Mouse (Mus musculus) heart, adult 2 months (tissue): ENCODE results near the gene Mitf. TPM values are rescaled to one million over a fixed set of nuclear protein-coding genes. Genes with fewer than 3 reads are reported as not detected.

Experiments
- DNase-seq, 2 experiments: peaks; one replicate each; pipeline ENCODE4 v3.0.0; 2021
- H3K27ac ChIP-seq: fragments of 200-600 bp; 2 replicates; pipeline ENCODE4 v1.8.1; 2022
- H3K27me3 ChIP-seq: fragments of 200-500 bp; 2 replicates; pipeline ENCODE4 v1.6.1; 2012; ENCODE audit warnings: mild to moderate bottlenecking, low read length, inconsistent platforms, mixed read lengths; ENCODE audit not compliant: control insufficient read depth, insufficient read depth
- H3K36me3 ChIP-seq: fragments of 200-500 bp; 2 replicates; pipeline ENCODE4 v1.6.1; 2012; ENCODE audit warnings: low read length, inconsistent platforms; ENCODE audit not compliant: control insufficient read depth, insufficient read depth
- H3K4me1 ChIP-seq: fragments of 200-500 bp; 2 replicates; pipeline ENCODE4 v1.6.1; 2011; ENCODE audit warnings: low read length; ENCODE audit not compliant: control insufficient read depth, insufficient read depth
- H3K4me3 ChIP-seq: fragments of 200-600 bp; 2 replicates; pipeline ENCODE4 v1.8.1; 2022
- H3K79me2 ChIP-seq: fragments of 200-500 bp; replicated peaks from 2 replicates; pipeline ENCODE4 v1.6.1; 2012; ENCODE audit warnings: mild to moderate bottlenecking, inconsistent platforms, low read length, moderate library complexity, mixed read lengths; ENCODE audit not compliant: control insufficient read depth, insufficient read depth
- H3K9ac ChIP-seq: fragments of 200-500 bp; 2 replicates; pipeline ENCODE4 v1.6.1; 2012; ENCODE audit warnings: low read depth, mild to moderate bottlenecking, control low read depth, inconsistent platforms, low read length, mixed read lengths
- CTCF ChIP-seq: fragments of 200-600 bp; IDR thresholded peaks from 2 replicates; pipeline ENCODE4 v1.8.1; 2022; ENCODE audit warnings: antibody characterized with exemption, mild to moderate bottlenecking, moderate library complexity
- EP300 ChIP-seq: fragments of 200-500 bp; IDR thresholded peaks from 2 replicates; pipeline ENCODE4 v1.6.1; 2011; ENCODE audit warnings: low read depth, low read length, control low read depth; ENCODE audit not compliant: insufficient read depth
- POLR2A ChIP-seq: fragments of 200-500 bp; IDR thresholded peaks from 2 replicates; pipeline ENCODE4 v1.6.1; 2011; ENCODE audit warnings: mild to moderate bottlenecking, low read depth, low read length, control low read depth; ENCODE audit not compliant: insufficient read depth
- WGBS: fragments of 180-500 bp; shearing (Covaris S2); methylation state at CpG from one replicate; pipeline ENCODE4 v1.1.7; 2018; 5-methylcytosine and 5-hydroxymethylcytosine counted together
- intact Hi-C: fragments of 180-260 bp; cut with DNase I; formaldehyde crosslinking; loops from one replicate; pipeline ENCODE4 v1.15.1; 2025
- polyA plus RNA-seq: library from polyadenylated mRNA; depleted of rRNA; stranded (reverse); fragments of >200 nt; gene quantifications from 2 replicates; pipeline ENCODE4 v1.2.3, GENCODE M21; 2012
- total RNA-seq, 2 experiments: library from RNA; stranded (reverse); gene quantifications; 2 replicates each; pipeline ENCODE4 v1.2.3; 2021

The Mitf gene
- total and polyA plus RNA-seq, 3 experiments: 23.4 to 68.3 (median 50.6) TPM

DNA sequence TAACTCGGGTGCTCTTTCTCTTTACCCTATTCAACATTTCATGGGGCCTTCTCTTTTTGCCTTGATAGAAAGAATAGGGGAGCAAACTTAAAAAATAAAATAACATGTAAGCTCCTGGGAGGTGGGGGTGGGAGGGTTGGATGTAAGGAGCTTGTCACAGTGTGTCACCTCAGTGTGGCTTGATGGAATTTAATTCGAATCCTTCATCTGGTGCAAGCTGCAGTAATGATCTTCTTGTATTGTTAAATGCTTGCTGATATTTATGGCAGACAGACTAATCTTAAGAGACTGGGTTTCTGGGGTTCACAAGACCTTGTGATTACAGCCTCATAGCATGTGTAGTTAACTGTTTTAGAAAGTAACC, 144.0 kb downstream of the Mitf start:
- WGBS: 74% methylated on average over 2 of the region's 2 CpGs
- no peaks in the 10 kb centered on the region for H3K79me2 ChIP-seq
- DNase-seq: no peak
- H3K27ac ChIP-seq: no peak overlapping the region
- intact Hi-C loops: no loop called here
- H3K4me1 ChIP-seq: peaks cover 3% of the 10 kb centered on the region; the same call in 1 of the 2 replicates
- H3K4me3 ChIP-seq: no peak overlapping the region
- TF ChIP-seq POLR2A: no peak
- no peak for TF ChIP-seq CTCF
- no peak for TF ChIP-seq EP300
- no peak overlapping the region for H3K9ac ChIP-seq
- H3K27me3 ChIP-seq: no peaks in the 10 kb centered on the region
- peaks cover 6% of the 10 kb centered on the region for H3K36me3 ChIP-seq

- intact Hi-C loops: no loop called here
- H3K79me2 ChIP-seq: no peaks in the 10 kb centered on the region
- no peaks in the 10 kb centered on the region for H3K27me3 ChIP-seq
- H3K36me3 ChIP-seq: peaks cover 6% of the 10 kb centered on the region
- H3K9ac ChIP-seq: no peak overlapping the region
- DNase-seq: no peak
- H3K27ac ChIP-seq: no peak overlapping the region
- H3K4me1 ChIP-seq: peaks cover 3% of the 10 kb centered on the region; the same call in 1 of the 2 replicates
- WGBS: 66% methylated on average over 1 of the region's 1 CpGs
- H3K4me3 ChIP-seq: no peak overlapping the region
- no peak for TF ChIP-seq EP300
- no peak for TF ChIP-seq POLR2A
- no peak for TF ChIP-seq CTCF
These were observed 144.9 kb downstream of the Mitf start for GRCm38 (mm10) chr6:97951711-97952110.

- H3K36me3 ChIP-seq: peaks cover 6% of the 10 kb centered on the region
- H3K27ac ChIP-seq: no peak overlapping the region
- H3K9ac ChIP-seq: no peak overlapping the region
- H3K4me3 ChIP-seq: no peak overlapping the region
- intact Hi-C loops: no loop called here
- H3K79me2 ChIP-seq: no peaks in the 10 kb centered on the region
- H3K4me1 ChIP-seq: peaks cover 3% of the 10 kb centered on the region; the same call in 1 of the 2 replicates
- H3K27me3 ChIP-seq: no peaks in the 10 kb centered on the region
- no peak for TF ChIP-seq POLR2A
- no peak for TF ChIP-seq CTCF
- TF ChIP-seq EP300: no peak
- DNase-seq: peak in 1 of 2 experiments; percentile 11
- WGBS: 64% methylated on average over 8 of the region's 8 CpGs
These were observed 146.0 kb downstream of the Mitf start for GRCm38 (mm10) chr6:97952845-97953244.

DNA sequence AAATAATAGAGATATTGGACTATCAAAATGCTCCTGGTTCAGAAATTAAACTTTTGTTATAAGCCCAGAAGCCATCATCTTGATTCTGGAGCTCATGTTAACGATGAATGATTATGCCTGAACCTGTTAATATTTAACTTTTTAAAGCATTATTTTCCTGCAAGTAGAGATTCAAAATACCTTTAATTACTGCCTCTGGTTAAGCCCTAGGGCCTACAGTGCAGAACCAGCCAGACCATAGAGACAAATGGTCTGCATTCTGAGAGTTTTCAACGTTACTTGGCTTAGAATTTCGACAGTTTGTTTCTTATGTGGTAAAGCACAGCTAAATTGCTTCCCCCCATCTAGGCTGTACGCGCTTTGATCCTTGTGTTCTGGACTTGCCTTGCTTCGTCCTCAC, 149.3 kb downstream of the Mitf start:
- intact Hi-C loops: no loop called here
- no peak overlapping the region for H3K4me3 ChIP-seq
- H3K79me2 ChIP-seq: 0 out of 2 replicates have a peak, but pooled peaks cover 2% of the 10 kb centered on the region
- H3K9ac ChIP-seq: no peak overlapping the region
- DNase-seq: no peak
- 89% methylated on average over 6 of the region's 6 CpGs for WGBS
- H3K36me3 ChIP-seq: peaks cover 3% of the 10 kb centered on the region
- TF ChIP-seq EP300 (no peak), POLR2A (no peak), CTCF (no peak)
- peaks cover 4% of the 10 kb centered on the region; the same call in 1 of the 2 replicates for H3K4me1 ChIP-seq
- H3K27ac ChIP-seq: no peak overlapping the region
- H3K27me3 ChIP-seq: no peaks in the 10 kb centered on the region

DNA sequence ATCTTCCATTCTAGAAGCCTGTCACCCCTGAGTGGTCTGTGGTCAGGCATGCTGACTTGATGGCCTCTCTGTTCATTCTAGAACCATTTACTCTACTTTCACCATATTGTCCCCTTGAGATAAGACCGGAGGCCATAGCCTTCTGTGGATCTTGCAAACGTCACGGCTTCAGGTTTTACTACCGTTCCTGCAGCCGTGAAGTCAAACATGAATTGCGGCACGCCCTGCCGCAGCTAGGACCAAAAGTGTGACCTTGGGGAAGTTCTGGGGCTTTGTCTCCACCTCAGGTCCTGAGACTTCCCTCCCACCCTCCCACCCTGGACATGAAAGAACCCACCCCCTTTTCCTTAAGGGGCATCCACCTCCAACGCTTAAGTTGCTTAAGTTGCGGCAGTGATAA, 149.8 kb downstream of the Mitf start:
- no peak for TF ChIP-seq CTCF
- no peak for TF ChIP-seq POLR2A
- no peak for TF ChIP-seq EP300
- H3K4me1 ChIP-seq: peaks cover 6% of the 10 kb centered on the region; the same call in 1 of the 2 replicates
- WGBS: 80% methylated on average over 10 of the region's 10 CpGs
- 0 out of 2 replicates have a peak, but pooled peaks cover 2% of the 10 kb centered on the region for H3K79me2 ChIP-seq
- intact Hi-C loops: no loop called here
- H3K9ac ChIP-seq: no peak overlapping the region
- H3K27ac ChIP-seq: no peak overlapping the region
- no peaks in the 10 kb centered on the region for H3K27me3 ChIP-seq
- H3K36me3 ChIP-seq: peaks cover 3% of the 10 kb centered on the region
- no peak overlapping the region for H3K4me3 ChIP-seq
- no peak for DNase-seq

DNA sequence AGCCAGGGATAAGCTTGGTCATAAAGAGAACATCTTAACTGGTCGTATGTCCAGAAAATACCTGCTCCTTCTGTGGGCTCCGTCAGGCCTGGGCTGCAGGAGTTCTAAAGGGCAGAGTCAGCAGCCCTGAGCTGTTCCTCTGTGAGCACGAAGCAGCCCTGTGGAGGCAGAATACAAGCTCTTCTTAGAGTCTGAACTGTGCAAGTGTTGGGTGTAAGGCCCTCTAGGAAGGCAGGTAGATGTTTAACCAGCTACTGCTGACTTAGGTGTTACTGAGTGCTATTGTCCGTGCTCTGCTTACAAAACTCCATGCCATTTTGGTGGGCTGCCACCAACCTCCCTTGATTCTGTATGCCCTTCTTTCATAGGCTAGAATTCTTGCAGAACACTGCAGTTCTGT, 151.4 kb downstream of the Mitf start:
- DNase-seq: no peak
- peaks cover 3% of the 10 kb centered on the region for H3K36me3 ChIP-seq
- H3K4me1 ChIP-seq: peaks cover 3% of the 10 kb centered on the region; the same call in 1 of the 2 replicates
- H3K27me3 ChIP-seq: no peaks in the 10 kb centered on the region
- peaks cover 3% of the 10 kb centered on the region; the same call in 1 of the 2 replicates for H3K79me2 ChIP-seq
- H3K9ac ChIP-seq: no peak overlapping the region
- no peak overlapping the region for H3K4me3 ChIP-seq
- no peak overlapping the region for H3K27ac ChIP-seq
- intact Hi-C loops: no loop called here
- WGBS: 79% methylated on average over 4 of the region's 4 CpGs
- TF ChIP-seq EP300: no peak
- no peak for TF ChIP-seq POLR2A
- TF ChIP-seq CTCF: no peak
